Comparison of ENCODE assay signal across 19 mouse cellular contexts in genomic region chr12:99959930-99960329, GRCm38 (mm10). TPM values are rescaled to one million over a fixed set of nuclear protein-coding genes. Genes with fewer than 3 reads are reported as not detected.
DNase-seq lines count a peak whose midpoint lies in the region; ATAC-seq lines count a peak whose summit lies in the region.
"Had no signal": no experiment of that assay in that cellular context is flagged by ENCODE, and none has a peak within 500 bp of the region (broad histone marks: within the 10 kb centered on the region; RNA-seq: fewer than 3 reads in every experiment).

No protein-coding gene starts in this region.

- 0 out of 2 replicates have a peak overlapping the region, but pooled peaks have one; percentile 28 for H3K9ac ChIP-seq in heart, embryonic 11.5 days (ENCODE audit: low read depth, low read length)
- H3K9ac ChIP-seq in midbrain, embryonic 16.5 days (ENCODE audit: low read depth, low read length): no peak overlapping the region
- H3K9ac ChIP-seq in midbrain, embryonic 15.5 days: no peak overlapping the region
- H3K9ac ChIP-seq in forebrain, embryonic 15.5 days (replicated peaks): no peak overlapping the region
- H3K9ac ChIP-seq: limb, embryonic 13.5 days; lung, embryonic 15.5 days had no signal

- H3K4me1 ChIP-seq in heart, embryonic 11.5 days (ENCODE audit: control insufficient read depth, insufficient read depth, low read length): peaks cover 10% of the 10 kb centered on the region; the same call in 1 of the 2 replicates
- peaks cover 10% of the 10 kb centered on the region; the same call in 1 of the 2 replicates for H3K4me1 ChIP-seq in midbrain, embryonic 16.5 days (ENCODE audit: control insufficient read depth, insufficient read depth, low read length)
- H3K4me1 ChIP-seq in midbrain, embryonic 15.5 days: peaks cover 9% of the 10 kb centered on the region
- H3K4me1 ChIP-seq in forebrain, embryonic 15.5 days: peaks cover 28% of the 10 kb centered on the region

- peaks cover 2% of the 10 kb centered on the region; the same call in 1 of the 2 replicates for H3K36me3 ChIP-seq in heart, embryonic 11.5 days (ENCODE audit: control insufficient read depth, insufficient read depth, low read length)
- H3K36me3 ChIP-seq in midbrain, embryonic 16.5 days (ENCODE audit: control insufficient read depth, insufficient read depth, low read length): no peaks in the 10 kb centered on the region
- 0 out of 2 replicates have a peak, but pooled peaks cover 8% of the 10 kb centered on the region for H3K36me3 ChIP-seq in midbrain, embryonic 15.5 days (replicated peaks)
- H3K36me3 ChIP-seq in forebrain, embryonic 15.5 days: peaks cover 5% of the 10 kb centered on the region; the same call in 1 of the 2 replicates
- H3K36me3 ChIP-seq: lung, embryonic 15.5 days had no signal

- no peak overlapping the region for H3K4me2 ChIP-seq in heart, embryonic 11.5 days
- no peak overlapping the region for H3K4me2 ChIP-seq in midbrain, embryonic 16.5 days (ENCODE audit: low read length)
- no peak overlapping the region for H3K4me2 ChIP-seq in midbrain, embryonic 15.5 days
- no peak overlapping the region for H3K4me2 ChIP-seq in forebrain, embryonic 15.5 days (replicated peaks)
- H3K4me2 ChIP-seq: limb, embryonic 13.5 days; lung, embryonic 15.5 days had no signal

- 25% methylated on average over 10 of the region's 10 CpGs for WGBS in heart, embryonic 11.5 days (ENCODE audit: insufficient replicate concordance)
- 16% methylated on average over 10 of the region's 10 CpGs for WGBS in midbrain, embryonic 16.5 days
- WGBS in midbrain, embryonic 15.5 days: 16% methylated on average over 10 of the region's 10 CpGs
- WGBS in forebrain, embryonic 15.5 days: 7% methylated on average over 10 of the region's 10 CpGs

- no peak overlapping the region for H3K27ac ChIP-seq in heart, embryonic 11.5 days (ENCODE audit: low read depth, low read length)
- H3K27ac ChIP-seq in midbrain, embryonic 16.5 days (ENCODE audit: low read length): no peak overlapping the region
- H3K27ac ChIP-seq in midbrain, embryonic 15.5 days: no peak overlapping the region
- no peak overlapping the region for H3K27ac ChIP-seq in forebrain, embryonic 15.5 days (replicated peaks)
- H3K27ac ChIP-seq: left cerebral cortex, adult 2 months; limb, embryonic 13.5 days; lung, embryonic 15.5 days had no signal

- no peak for ATAC-seq in heart, embryonic 11.5 days (replicated peaks; ENCODE audit: insufficient number of reproducible peaks, low FRiP score, low TSS enrichment)
- peak; percentile 40; the same call in 1 of the 2 replicates for ATAC-seq in midbrain, embryonic 16.5 days
- no peak for ATAC-seq in midbrain, embryonic 15.5 days (replicated peaks)
- ATAC-seq in forebrain, embryonic 15.5 days (replicated peaks): peak; percentile 47; the same call in 1 of the 2 replicates
- 0 out of 2 replicates have a peak, but pooled peaks have one; percentile 22 for ATAC-seq in megakaryocyte-erythroid progenitor cell, adult 5-6 weeks (replicated peaks; ENCODE audit: low FRiP score, low TSS enrichment, poor library complexity, severe bottlenecking)
- ATAC-seq: intestine, embryonic 16.5 days had no signal

- no peak for DNase-seq in heart, adult 18-20 months
- DNase-seq in urinary bladder, adult 18-20 months (ENCODE audit: low spot score in 2 of 2): no peak
- DNase-seq in yolk sac, embryonic 10.5 days (ENCODE audit: low spot score): no peak
- DNase-seq: cerebellum, adult 9-11 months; gastrocnemius, postnatal 36 days; kidney, postnatal 10 days; midbrain, embryonic 14.5 days; thymus, postnatal 4 days had no signal

- H3K4me3 ChIP-seq in heart, embryonic 11.5 days (ENCODE audit: low read depth, low read length): no peak overlapping the region
- H3K4me3 ChIP-seq in midbrain, embryonic 16.5 days (ENCODE audit: low read depth, low read length): no peak overlapping the region
- H3K4me3 ChIP-seq in midbrain, embryonic 15.5 days: no peak overlapping the region
- H3K4me3 ChIP-seq in forebrain, embryonic 15.5 days: no peak overlapping the region
- H3K4me3 ChIP-seq: erythroblast, embryonic 14.5 days; left cerebral cortex, adult 2 months; limb, embryonic 13.5 days; lung, embryonic 15.5 days had no signal

- no peaks in the 10 kb centered on the region for H3K9me3 ChIP-seq in heart, embryonic 11.5 days (replicated peaks; ENCODE audit: control insufficient read depth, low read length)
- no peaks in the 10 kb centered on the region for H3K9me3 ChIP-seq in midbrain, embryonic 16.5 days (replicated peaks; ENCODE audit: control insufficient read depth, low read length, poor library complexity, severe bottlenecking)
- H3K9me3 ChIP-seq in midbrain, embryonic 15.5 days: no peaks in the 10 kb centered on the region
- H3K9me3 ChIP-seq in forebrain, embryonic 15.5 days: no peaks in the 10 kb centered on the region
- H3K9me3 ChIP-seq: limb, embryonic 13.5 days; lung, embryonic 15.5 days had no signal

- peaks cover 19% of the 10 kb centered on the region for H3K27me3 ChIP-seq in heart, embryonic 11.5 days (ENCODE audit: control insufficient read depth, insufficient read depth, low read length)
- H3K27me3 ChIP-seq in midbrain, embryonic 16.5 days (ENCODE audit: control insufficient read depth, insufficient read depth, low read depth, low read length): peaks cover 13% of the 10 kb centered on the region
- H3K27me3 ChIP-seq in midbrain, embryonic 15.5 days (replicated peaks): peaks cover 18% of the 10 kb centered on the region
- peaks cover 22% of the 10 kb centered on the region for H3K27me3 ChIP-seq in forebrain, embryonic 15.5 days

RNA-seq across cellular contexts. Expression of gene Kcnk13, which starts 4.4 kb away (rescaled TPM):
- 0.17 and 0.37 TPM in 2 replicates for polyA plus RNA-seq in heart, embryonic 11.5 days (2014; fragmentation: Nextera tagmentation; extraction: Ambion mirVana)
- total RNA-seq in heart, adult 18-20 months (2021): under 1 TPM; 0.46 to 0.47 TPM
- 1.3 and 1.5 TPM in 2 replicates for polyA plus RNA-seq in midbrain, embryonic 16.5 days (2015; fragmentation: Nextera tagmentation; extraction: Ambion mirVana)
- 1.1 and 1.4 TPM in 2 replicates for polyA plus RNA-seq in midbrain, embryonic 15.5 days (2015; fragmentation: Nextera tagmentation; extraction: Ambion mirVana)
- polyA plus RNA-seq in forebrain, embryonic 15.5 days (2015; fragmentation: Nextera tagmentation; extraction: Ambion mirVana): 1.1 TPM in 2 replicates
- total RNA-seq in megakaryocyte-erythroid progenitor cell, adult 5-6 weeks (2014; fragmentation: Nextera tagmentation): not detected in 2 replicates
- total RNA-seq in megakaryocyte-erythroid progenitor cell, adult 5-6 weeks (2017): 0.38 TPM in 1 of 2 replicates, not detected in the other
- total RNA-seq: hematopoietic stem cell, adult 5-6 weeks had no signal
- polyA plus RNA-seq: erythroblast, embryonic 14.5 days had no signal

Comparison
In these comparisons a context has a peak if more than half of its experiments do, and no peak if none do; other contexts are left out.
1. ATAC-seq: peak in midbrain, embryonic 16.5 days (single experiment), forebrain, embryonic 15.5 days (single experiment) and megakaryocyte-erythroid progenitor cell, adult 5-6 weeks (single experiment); none in heart, embryonic 11.5 days (single experiment) and midbrain, embryonic 15.5 days (single experiment).